Mouse (Mus musculus) olfactory bulb, adult 2 months (tissue): Measurements from ENCODE around the gene Prpf38a. TPM values are rescaled to one million over a fixed set of nuclear protein-coding genes. Genes with fewer than 3 reads are reported as not detected.
A peak's percentile ranks its signal among the peaks of the same experiment; 100 is the strongest.

ENCODE experiments used
- H3K27ac ChIP-seq: fragments of 200-500 bp; 2 replicates; pipeline ENCODE4 v1.5.1; 2012; ENCODE audit warnings: low read depth, low read length; ENCODE audit not compliant: insufficient read depth
- H3K4me1 ChIP-seq: fragments of 200-500 bp; 2 replicates; pipeline ENCODE4 v1.6.1; 2012; ENCODE audit warnings: low read length; ENCODE audit not compliant: control insufficient read depth, insufficient read depth
- H3K4me3 ChIP-seq: fragments of 200-500 bp; 2 replicates; pipeline ENCODE4 v1.5.1; 2012; ENCODE audit warnings: mild to moderate bottlenecking, low read depth, low read length, moderate library complexity; ENCODE audit not compliant: insufficient read depth
- CTCF ChIP-seq: fragments of 200-500 bp; IDR thresholded peaks from 2 replicates; pipeline ENCODE4 v1.5.1; 2012; ENCODE audit warnings: low read depth, mild to moderate bottlenecking, low read length, moderate library complexity; ENCODE audit not compliant: insufficient read depth
- POLR2A ChIP-seq: fragments of 200-500 bp; IDR thresholded peaks from 2 replicates; pipeline ENCODE4 v1.6.1; 2012; ENCODE audit warnings: mild to moderate bottlenecking, low read depth, low read length, moderate library complexity; ENCODE audit not compliant: insufficient read depth
- WGBS: fragments of 180-500 bp; shearing (Covaris S2); methylation state at CpG from one replicate; pipeline ENCODE4 v1.1.7; 2018; 5-methylcytosine and 5-hydroxymethylcytosine counted together
- polyA plus RNA-seq: library from polyadenylated mRNA; stranded (reverse); fragments of >200 nt; gene quantifications from 2 replicates; pipeline ENCODE4 v1.2.4, GENCODE M21; 2012; ENCODE audit warnings: low replicate concordance; ENCODE audit not compliant: missing spikeins, insufficient read depth, insufficient read length

The Prpf38a gene
- polyA plus RNA-seq, 1 experiment, result not detected

- H3K27ac ChIP-seq, result no peak overlapping the region
- WGBS, result 95% methylated on average over 7 of the region's 7 CpGs
- no peak overlapping the region for H3K4me3 ChIP-seq
- TF ChIP-seq CTCF, result no peak
- TF ChIP-seq POLR2A, result no peak
- H3K4me1 ChIP-seq, result no peaks in the 10 kb centered on the region
Observed at GRCm38 (mm10) chr4:108601870-108602269, 22.7 kb upstream of the Prpf38a start.

DNA sequence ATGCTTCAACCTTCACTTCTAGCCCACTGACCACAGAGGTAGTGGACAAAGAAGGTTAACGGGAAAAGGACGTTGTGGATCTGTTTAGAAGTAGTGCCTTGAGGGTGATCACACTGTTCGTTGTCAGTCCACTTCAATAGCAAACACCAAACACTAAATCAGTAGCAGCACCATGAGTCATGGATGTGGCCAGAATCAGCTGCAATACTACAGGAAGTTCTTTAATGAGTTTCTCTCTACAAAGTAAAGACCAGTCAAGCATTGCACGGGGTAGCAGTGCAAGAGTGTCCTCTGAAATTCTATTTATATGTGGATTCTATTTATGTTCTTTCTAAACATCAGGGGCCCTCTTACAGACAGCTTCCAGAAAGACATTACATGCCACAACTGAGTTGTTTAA, 19.2 kb upstream of the Prpf38a start:
- H3K4me3 ChIP-seq, result no peak overlapping the region
- TF ChIP-seq CTCF, result no peak
- no peak for TF ChIP-seq POLR2A
- no peaks in the 10 kb centered on the region for H3K4me1 ChIP-seq
- 79% methylated on average over 4 of the region's 4 CpGs for WGBS
- no peak overlapping the region for H3K27ac ChIP-seq

GRCm38 (mm10) chr4:108595785-108596184, 16.6 kb upstream of the Prpf38a start:
- H3K27ac ChIP-seq, result no peak overlapping the region
- no peak for TF ChIP-seq CTCF
- TF ChIP-seq POLR2A, result no peak
- WGBS, result 85% methylated on average over 1 of the region's 1 CpGs

GRCm38 (mm10) chr4:108593376-108593775, 14.2 kb upstream of the Prpf38a start:
- WGBS, result 68% methylated on average over 2 of the region's 2 CpGs

More at GRCm38 (mm10) chr4:108595785-108596184, 16.6 kb upstream of the Prpf38a start:
- Histone ChIP-seq H3K4me3 (no peak overlapping the region), H3K4me1 (no peaks in the 10 kb centered on the region)

DNA sequence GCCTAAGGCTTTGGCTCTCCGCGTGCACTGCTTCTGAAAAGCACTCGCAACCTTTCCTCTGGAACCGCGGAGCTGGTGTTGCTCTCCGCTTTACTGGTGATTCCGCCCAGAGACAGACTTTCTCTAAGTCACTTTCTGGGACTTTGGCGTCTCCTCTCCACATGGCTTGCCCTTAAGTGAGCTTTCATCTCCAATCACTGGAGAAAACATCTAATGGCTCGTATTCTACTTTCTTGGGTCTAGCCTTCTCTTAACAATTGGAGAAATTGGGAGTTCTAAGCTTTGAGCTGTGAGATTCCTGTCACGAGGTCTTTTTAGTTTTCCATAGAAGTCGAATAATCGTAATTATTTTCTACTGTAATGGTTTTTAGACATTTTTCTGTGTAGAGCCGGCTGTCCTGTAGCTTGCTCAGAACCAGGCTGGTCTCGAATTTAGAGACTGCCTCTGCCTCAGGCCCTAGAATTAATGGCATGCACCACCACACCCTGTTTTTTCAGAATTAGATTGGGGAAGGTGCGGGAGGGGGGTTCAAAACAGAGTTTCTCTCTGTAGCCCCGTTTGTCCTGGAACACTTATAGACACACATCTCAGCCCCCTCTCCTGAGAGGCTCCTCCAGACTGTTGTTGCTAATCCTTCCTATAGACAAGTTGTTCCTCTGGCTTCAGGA, 741 bp upstream of the Prpf38a start:
- WGBS, result under 1% methylated on average over 16 of the region's 16 CpGs
- TF ChIP-seq CTCF, result no peak
- TF ChIP-seq POLR2A, result no peak

More at GRCm38 (mm10) chr4:108593376-108593775, 14.2 kb upstream of the Prpf38a start:
- Histone ChIP-seq H3K4me1 (no peaks in the 10 kb centered on the region), H3K4me3 (no peak overlapping the region), H3K27ac (no peak overlapping the region)
- no peak for TF ChIP-seq CTCF
- no peak for TF ChIP-seq POLR2A

GRCm38 (mm10) chr4:108572644-108573043, 6.5 kb downstream of the Prpf38a start:
- WGBS, result 93% methylated on average over 3 of the region's 3 CpGs
- Histone ChIP-seq H3K27ac (no peak overlapping the region), H3K4me3 (no peak overlapping the region), H3K4me1 (peaks cover 3% of the 10 kb centered on the region; the same call in 1 of the 2 replicates)
- TF ChIP-seq POLR2A, result no peak
- no peak for TF ChIP-seq CTCF

More for the DNA sequence above, 741 bp upstream of the Prpf38a start:
- Histone ChIP-seq H3K4me1 (peaks cover 12% of the 10 kb centered on the region), H3K4me3 (peak overlapping the region; percentile 85), H3K27ac (no peak overlapping the region)

DNA sequence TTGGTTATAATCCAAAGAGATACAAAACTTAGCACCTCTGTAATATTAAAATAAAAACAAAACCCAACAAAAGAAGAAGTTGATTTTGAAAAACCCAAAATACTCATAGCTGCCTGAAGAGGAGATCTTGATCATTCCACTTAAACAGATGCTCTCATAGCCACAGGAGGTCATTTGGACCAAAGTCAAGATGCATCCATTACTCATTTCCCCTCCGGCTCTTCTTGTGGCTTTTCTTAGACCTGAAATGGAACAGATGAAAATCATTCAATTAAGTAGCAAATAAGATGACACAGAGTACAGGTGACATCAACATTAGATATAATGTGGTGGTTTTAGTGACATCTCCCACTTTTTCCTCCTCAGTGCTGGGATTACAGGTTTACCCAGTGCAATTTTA, 14.1 kb downstream of the Prpf38a start:
- no peak for TF ChIP-seq CTCF
- TF ChIP-seq POLR2A, result no peak
- Histone ChIP-seq H3K27ac (no peak overlapping the region), H3K4me3 (no peak overlapping the region), H3K4me1 (no peaks in the 10 kb centered on the region)
- WGBS, result 51% methylated on average over 1 of the region's 1 CpGs

- H3K27ac ChIP-seq, result no peak overlapping the region
- H3K4me1 ChIP-seq, result no peaks in the 10 kb centered on the region; the same call in 1 of the 2 replicates
- WGBS, result 96% methylated on average over 2 of the region's 2 CpGs
- no peak overlapping the region for H3K4me3 ChIP-seq
- TF ChIP-seq POLR2A (no peak), CTCF (no peak)
Observed at GRCm38 (mm10) chr4:108539701-108540100, 39.4 kb downstream of the Prpf38a start.

Other genes starting within 250 kb of the Prpf38a start
- not detected in 2 replicates for gene Shisal2a, start 196.0 kb downstream of the Prpf38a start, polyA plus RNA-seq
- gene Gpx7, start 172.4 kb downstream of the Prpf38a start, polyA plus RNA-seq, result not detected in 2 replicates
- not detected in 2 replicates for gene Tut4, start 119.9 kb downstream of the Prpf38a start, polyA plus RNA-seq
- not detected in 2 replicates for gene Orc1, start 87 bp upstream of the Prpf38a start, polyA plus RNA-seq
- gene Cc2d1b, start 40.6 kb upstream of the Prpf38a start, polyA plus RNA-seq, result not detected in 2 replicates
- gene 3110021N24Rik, start 140.3 kb upstream of the Prpf38a start, polyA plus RNA-seq, result not detected in 2 replicates
- gene Zfyve9, start 201.5 kb upstream of the Prpf38a start, polyA plus RNA-seq, result 65.1 TPM in 1 of 2 replicates, not detected in the other